In genomic region chr4:82505121-82506031, GRCm38 (mm10) we compare ENCODE assay signal across 8 mouse cellular contexts.
DNase-seq lines count a peak whose midpoint lies in the region; ATAC-seq and TF ChIP-seq lines count a peak whose summit lies in the region.

No protein-coding gene starts in this region.

- peak overlapping the region; percentile 83 for H3K9ac ChIP-seq in hindbrain, embryonic 15.5 days
- peak overlapping the region; percentile 99 for H3K9ac ChIP-seq in stomach, embryonic 14.5 days (replicated peaks; ENCODE audit: low read depth, low read length)

- peak overlapping the region; percentile 100 for H3K4me2 ChIP-seq in hindbrain, embryonic 15.5 days
- H3K4me2 ChIP-seq in stomach, embryonic 14.5 days (replicated peaks; ENCODE audit: low read depth, low read length): peak overlapping the region; percentile 91

- ATAC-seq in hindbrain, embryonic 15.5 days (ENCODE audit: low FRiP score, low read depth): peak; percentile 32
- peak; percentile 65 for ATAC-seq in stomach, embryonic 14.5 days (ENCODE audit: insufficient number of reproducible peaks, insufficient read depth, low FRiP score, low read depth)

- under 1% methylated on average over 61 of the region's 72 CpGs for WGBS in hindbrain, embryonic 15.5 days
- under 1% methylated on average over 68 of the region's 72 CpGs for WGBS in stomach, embryonic 14.5 days

- H3K27me3 ChIP-seq in hindbrain, embryonic 15.5 days: 0 out of 2 replicates have a peak, but pooled peaks cover 8% of the 10 kb centered on the region
- H3K27me3 ChIP-seq in stomach, embryonic 14.5 days (ENCODE audit: control insufficient read depth, insufficient read depth, low read length): no peaks in the 10 kb centered on the region

- intact Hi-C loops in gastrocnemius, adult 2 months (cut with DNase I): loop anchor here (2.0 to 10.0 kb wide), 6 partner anchors 67 to 941 kb away; no protein-coding TSS in a partner anchor
- intact Hi-C loops in left cerebral cortex, postnatal 10 days (cut with DNase I): loop anchor here (5.0 kb wide), 1 partner anchor 107 kb away; no protein-coding TSS in a partner anchor

- H3K4me3 ChIP-seq in gastrocnemius, adult 2 months: peak overlapping the region; percentile 98
- peak overlapping the region; percentile 58 for H3K4me3 ChIP-seq in hindbrain, embryonic 15.5 days
- H3K4me3 ChIP-seq in stomach, embryonic 14.5 days (ENCODE audit: low read depth, low read length): peak overlapping the region; percentile 99

- TF ChIP-seq CTCF in gastrocnemius, adult 2 months (IDR thresholded peaks at IDR 0.05): no peak

- peak; percentile 83 for DNase-seq in adipocyte (ENCODE audit: low spot score)
- DNase-seq in cerebellum, postnatal 10 days: peak; percentile 92 to 93
- DNase-seq in gastrocnemius, adult 2 months: peak; percentile 88
- DNase-seq in left cerebral cortex, postnatal 10 days (ENCODE audit: extremely low spot score in 1 of 2, low spot score in 2 of 2): peak; percentile 63 to 84
- DNase-seq in mesoderm, embryonic 11.5 days (ENCODE audit: low read depth, low spot score): peak; percentile 86
- DNase-seq in spleen, adult 18-20 months: no peak

- peak overlapping the region; percentile 100 for H3K27ac ChIP-seq in gastrocnemius, adult 2 months
- H3K27ac ChIP-seq in hindbrain, embryonic 15.5 days (replicated peaks): peak overlapping the region; percentile 100
- H3K27ac ChIP-seq in stomach, embryonic 14.5 days (ENCODE audit: low read length): peak overlapping the region; percentile 100

- H3K9me3 ChIP-seq in hindbrain, embryonic 15.5 days: no peaks in the 10 kb centered on the region
- no peaks in the 10 kb centered on the region for H3K9me3 ChIP-seq in stomach, embryonic 14.5 days (ENCODE audit: control insufficient read depth, low read depth, low read length)

- H3K36me3 ChIP-seq in hindbrain, embryonic 15.5 days: no peaks in the 10 kb centered on the region
- no peaks in the 10 kb centered on the region for H3K36me3 ChIP-seq in stomach, embryonic 14.5 days (ENCODE audit: control insufficient read depth, insufficient read depth, low read length)

- H3K4me1 ChIP-seq in hindbrain, embryonic 15.5 days (replicated peaks): peaks cover 21% of the 10 kb centered on the region
- H3K4me1 ChIP-seq in stomach, embryonic 14.5 days (ENCODE audit: control insufficient read depth, insufficient read depth, low read length): peaks cover 34% of the 10 kb centered on the region

Comparison
In these comparisons a context has a peak if more than half of its experiments do, and no peak if none do; other contexts are left out.
1. DNase-seq: peak in adipocyte (single experiment), cerebellum, postnatal 10 days (2 of 2), gastrocnemius, adult 2 months (single experiment), left cerebral cortex, postnatal 10 days (2 of 2) and mesoderm, embryonic 11.5 days (single experiment); none in spleen, adult 18-20 months (0 of 2).
2. Peak in every context shown above with its lines, with median percentiles within 50 percentile points of each other: H3K27ac ChIP-seq and H3K4me3 ChIP-seq.